Mouse (Mus musculus) limb, embryonic 10.5 days (tissue): ENCODE measurements around the gene Fam155a. TPM values are rescaled to one million over a fixed set of nuclear protein-coding genes. Genes with fewer than 3 reads are reported as not detected.

Source experiments
- DNase-seq: peaks from one replicate; pipeline ENCODE4 v3.0.0-alpha.2; 2017; ENCODE audit warnings: low spot score
- H3K27ac ChIP-seq: fragments of 300-500 bp; sonication (generic); 2 replicates; pipeline ENCODE4 v1.5.1; 2016; ENCODE audit warnings: mild to moderate bottlenecking
- H3K27me3 ChIP-seq: fragments of 300-500 bp; sonication (generic); 2 replicates; pipeline ENCODE4 v1.6.1; 2016; ENCODE audit warnings: low read depth, mild to moderate bottlenecking; ENCODE audit not compliant: poor library complexity, severe bottlenecking
- H3K36me3 ChIP-seq: fragments of 300-500 bp; sonication (generic); 2 replicates; pipeline ENCODE4 v1.6.1; 2016; ENCODE audit warnings: mild to moderate bottlenecking, moderate library complexity
- H3K4me1 ChIP-seq: fragments of 300-500 bp; sonication (generic); 2 replicates; pipeline ENCODE4 v1.6.1; 2016
- H3K4me3 ChIP-seq: fragments of 300-500 bp; sonication (generic); 2 replicates; pipeline ENCODE4 v1.5.1; 2016; ENCODE audit warnings: mild to moderate bottlenecking, moderate library complexity
- H3K9me3 ChIP-seq: fragments of 300-500 bp; sonication (generic); replicated peaks from 2 replicates; pipeline ENCODE4 v1.6.1; 2016; ENCODE audit warnings: mild to moderate bottlenecking
- WGBS: fragments of 180-500 bp; shearing (Covaris S2); methylation state at CpG from one replicate; pipeline ENCODE4 v1.1.7; 2016; 5-methylcytosine and 5-hydroxymethylcytosine counted together
- polyA plus RNA-seq: library from polyadenylated mRNA; unstranded; fragments of >200 nt; fragmentation: Nextera tagmentation; extraction: Ambion mirVana; gene quantifications from 2 replicates; pipeline ENCODE4 v1.2.1, GENCODE M21; 2016

Fam155a gene
- polyA plus RNA-seq, 1 experiment from 2014 or later: 0.19 TPM

DNA sequence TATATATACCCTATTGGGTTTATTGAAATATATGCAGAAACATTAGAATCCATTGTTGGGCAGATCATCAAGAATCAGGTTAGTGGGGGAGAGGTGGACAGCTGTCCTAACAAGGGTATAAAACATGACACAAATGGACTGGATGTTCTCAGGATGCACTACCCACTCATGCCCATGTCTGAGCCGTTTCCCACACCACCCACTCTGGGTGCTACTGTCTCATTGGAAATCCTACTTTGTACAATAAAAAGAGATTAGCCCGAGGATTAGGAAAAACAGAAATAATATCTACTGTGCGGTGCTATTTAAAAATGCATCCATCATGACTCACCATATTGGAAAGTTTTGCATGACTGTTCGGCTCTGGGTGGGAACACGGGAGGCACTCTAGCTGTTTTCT lies 317.2 kb downstream of the Fam155a start:
- Histone ChIP-seq H3K4me1 (0 out of 2 replicates have a peak, but pooled peaks cover 5% of the 10 kb centered on the region), H3K36me3 (no peaks in the 10 kb centered on the region), H3K27me3 (no peaks in the 10 kb centered on the region), H3K4me3 (no peak overlapping the region), H3K9me3 (no peaks in the 10 kb centered on the region), H3K27ac (no peak overlapping the region)
- WGBS: 89% methylated on average over 5 of the region's 5 CpGs
- no peak for DNase-seq

DNA sequence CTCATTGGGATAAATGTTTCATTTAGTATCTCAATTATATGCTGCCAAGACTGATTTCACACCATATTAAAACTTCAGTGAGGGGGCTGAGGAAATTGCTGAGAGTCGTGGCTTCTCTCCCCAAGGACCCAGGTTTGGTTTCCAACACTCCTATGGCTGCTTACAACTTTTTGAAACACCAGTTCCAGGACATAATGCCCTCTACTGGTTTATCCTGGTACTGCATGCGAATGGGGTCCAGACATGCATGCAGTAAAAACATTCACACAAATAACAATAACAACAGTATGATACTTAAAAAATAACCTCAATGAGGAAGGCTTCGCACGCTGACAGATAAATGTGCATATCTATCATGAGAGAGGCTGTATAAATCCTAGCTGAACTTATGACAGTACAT lies 319.4 kb downstream of the Fam155a start:
- WGBS: 66% methylated on average over 4 of the region's 4 CpGs
- Histone ChIP-seq H3K4me1 (no peaks in the 10 kb centered on the region), H3K27me3 (no peaks in the 10 kb centered on the region), H3K36me3 (no peaks in the 10 kb centered on the region), H3K9me3 (no peaks in the 10 kb centered on the region), H3K27ac (no peak overlapping the region), H3K4me3 (no peak overlapping the region)
- no peak for DNase-seq

GRCm38 (mm10) chr8:9448613-9449012 lies 322.3 kb downstream of the Fam155a start:
- H3K27ac ChIP-seq: no peak overlapping the region
- no peaks in the 10 kb centered on the region for H3K4me1 ChIP-seq
- no peak overlapping the region for H3K4me3 ChIP-seq
- H3K9me3 ChIP-seq: no peaks in the 10 kb centered on the region
- 73% methylated on average over 7 of the region's 7 CpGs for WGBS
- H3K27me3 ChIP-seq: no peaks in the 10 kb centered on the region
- no peaks in the 10 kb centered on the region for H3K36me3 ChIP-seq
- DNase-seq: no peak

- Histone ChIP-seq H3K4me1 (no peaks in the 10 kb centered on the region), H3K4me3 (no peak overlapping the region), H3K36me3 (no peaks in the 10 kb centered on the region), H3K27me3 (no peaks in the 10 kb centered on the region), H3K9me3 (no peaks in the 10 kb centered on the region), H3K27ac (no peak overlapping the region)
- 90% methylated on average over 4 of the region's 4 CpGs for WGBS
- DNase-seq: no peak
Measured at GRCm38 (mm10) chr8:9437822-9438221, 333.1 kb downstream of the Fam155a start.

DNA sequence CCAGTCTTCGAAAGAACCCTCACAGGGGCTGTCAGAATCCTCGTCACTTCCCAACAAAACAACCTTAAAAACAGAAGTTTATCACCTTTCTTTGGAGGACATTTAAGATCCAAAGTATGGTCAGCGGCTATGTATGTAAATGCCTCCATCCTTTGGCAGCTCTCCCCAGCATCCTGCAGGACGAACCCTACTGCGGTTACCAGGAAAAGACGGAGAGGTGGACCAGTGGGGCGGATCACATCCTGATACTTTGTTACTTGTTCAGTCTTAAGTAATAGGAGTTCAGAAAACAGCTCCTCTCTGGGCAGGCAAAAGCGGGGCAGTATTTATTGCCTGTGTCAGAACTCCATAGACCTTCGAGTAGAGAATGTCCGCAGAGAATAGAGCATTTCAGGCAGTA lies 335.5 kb downstream of the Fam155a start:
- no peak overlapping the region for H3K27ac ChIP-seq
- H3K4me1 ChIP-seq: no peaks in the 10 kb centered on the region
- no peaks in the 10 kb centered on the region for H3K36me3 ChIP-seq
- DNase-seq: no peak
- 58% methylated on average over 10 of the region's 10 CpGs for WGBS
- H3K4me3 ChIP-seq: no peak overlapping the region
- no peaks in the 10 kb centered on the region for H3K27me3 ChIP-seq
- H3K9me3 ChIP-seq: no peaks in the 10 kb centered on the region

- Histone ChIP-seq H3K27me3 (no peaks in the 10 kb centered on the region), H3K27ac (no peak overlapping the region), H3K9me3 (no peaks in the 10 kb centered on the region), H3K36me3 (no peaks in the 10 kb centered on the region), H3K4me3 (no peak overlapping the region), H3K4me1 (peaks cover 5% of the 10 kb centered on the region; the same call in 1 of the 2 replicates)
- no peak for DNase-seq
- WGBS: 92% methylated on average over 11 of the region's 11 CpGs
Measured at GRCm38 (mm10) chr8:9432635-9433372, 338.2 kb downstream of the Fam155a start.

GRCm38 (mm10) chr8:9428846-9429245 lies 342.1 kb downstream of the Fam155a start:
- H3K27me3 ChIP-seq: no peaks in the 10 kb centered on the region
- H3K4me1 ChIP-seq: peaks cover 5% of the 10 kb centered on the region; the same call in 1 of the 2 replicates
- no peaks in the 10 kb centered on the region for H3K36me3 ChIP-seq
- no peak overlapping the region for H3K27ac ChIP-seq
- no peak overlapping the region for H3K4me3 ChIP-seq
- H3K9me3 ChIP-seq: no peaks in the 10 kb centered on the region
- no peak for DNase-seq
- 63% methylated on average over 4 of the region's 4 CpGs for WGBS

- no peak overlapping the region for H3K27ac ChIP-seq
- H3K27me3 ChIP-seq: 0 out of 2 replicates have a peak, but pooled peaks cover 9% of the 10 kb centered on the region
- H3K9me3 ChIP-seq: no peaks in the 10 kb centered on the region
- H3K4me3 ChIP-seq: no peak overlapping the region
- H3K36me3 ChIP-seq: no peaks in the 10 kb centered on the region
- no peak for DNase-seq
- 87% methylated on average over 2 of the region's 2 CpGs for WGBS
- peaks cover 5% of the 10 kb centered on the region; the same call in 1 of the 2 replicates for H3K4me1 ChIP-seq
Measured at GRCm38 (mm10) chr8:9424069-9424468, 346.9 kb downstream of the Fam155a start.

GRCm38 (mm10) chr8:9423590-9423989 lies 347.4 kb downstream of the Fam155a start:
- Histone ChIP-seq H3K27ac (no peak overlapping the region), H3K27me3 (0 out of 2 replicates have a peak, but pooled peaks cover 9% of the 10 kb centered on the region), H3K4me1 (peaks cover 1% of the 10 kb centered on the region; the same call in 1 of the 2 replicates), H3K36me3 (no peaks in the 10 kb centered on the region), H3K4me3 (no peak overlapping the region), H3K9me3 (no peaks in the 10 kb centered on the region)
- WGBS: 83% methylated on average over 5 of the region's 5 CpGs
- no peak for DNase-seq

GRCm38 (mm10) chr8:9423184-9423583 lies 347.8 kb downstream of the Fam155a start:
- Histone ChIP-seq H3K4me3 (no peak overlapping the region), H3K4me1 (no peaks in the 10 kb centered on the region), H3K27me3 (0 out of 2 replicates have a peak, but pooled peaks cover 9% of the 10 kb centered on the region), H3K36me3 (no peaks in the 10 kb centered on the region), H3K9me3 (no peaks in the 10 kb centered on the region), H3K27ac (no peak overlapping the region)
- DNase-seq: no peak
- 79% methylated on average over 2 of the region's 2 CpGs for WGBS

GRCm38 (mm10) chr8:9418856-9419800 lies 351.8 kb downstream of the Fam155a start:
- DNase-seq: no peak
- H3K27ac ChIP-seq: no peak overlapping the region
- peaks cover 13% of the 10 kb centered on the region for H3K4me1 ChIP-seq
- H3K4me3 ChIP-seq: no peak overlapping the region
- peaks cover 23% of the 10 kb centered on the region for H3K27me3 ChIP-seq
- no peaks in the 10 kb centered on the region for H3K9me3 ChIP-seq
- WGBS: 84% methylated on average over 10 of the region's 10 CpGs
- H3K36me3 ChIP-seq: no peaks in the 10 kb centered on the region

DNA sequence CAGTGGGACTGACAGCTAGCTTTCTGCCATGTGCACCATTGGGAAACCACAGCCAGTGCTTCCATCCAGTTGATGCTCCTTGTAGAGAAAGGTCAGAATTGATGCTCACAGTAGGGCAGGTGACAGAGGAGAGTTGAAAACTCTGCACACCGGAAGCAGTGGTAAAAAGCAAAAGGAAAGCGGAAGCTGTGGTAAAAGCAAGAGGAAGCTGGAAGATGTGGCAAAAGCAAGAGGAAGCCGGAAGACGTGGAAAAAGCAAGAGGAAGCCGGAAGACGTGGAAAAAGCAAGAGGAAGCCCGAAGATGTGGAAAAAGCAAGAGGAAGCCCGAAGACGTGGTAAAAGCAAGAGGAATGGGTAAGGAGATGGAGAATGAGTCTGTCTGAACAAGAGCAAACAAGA lies 354.8 kb downstream of the Fam155a start:
- Histone ChIP-seq H3K27ac (no peak overlapping the region), H3K27me3 (peaks cover 32% of the 10 kb centered on the region), H3K9me3 (no peaks in the 10 kb centered on the region), H3K4me1 (peaks cover 13% of the 10 kb centered on the region), H3K4me3 (no peak overlapping the region), H3K36me3 (no peaks in the 10 kb centered on the region)
- 92% methylated on average over 9 of the region's 9 CpGs for WGBS
- no peak for DNase-seq

DNA sequence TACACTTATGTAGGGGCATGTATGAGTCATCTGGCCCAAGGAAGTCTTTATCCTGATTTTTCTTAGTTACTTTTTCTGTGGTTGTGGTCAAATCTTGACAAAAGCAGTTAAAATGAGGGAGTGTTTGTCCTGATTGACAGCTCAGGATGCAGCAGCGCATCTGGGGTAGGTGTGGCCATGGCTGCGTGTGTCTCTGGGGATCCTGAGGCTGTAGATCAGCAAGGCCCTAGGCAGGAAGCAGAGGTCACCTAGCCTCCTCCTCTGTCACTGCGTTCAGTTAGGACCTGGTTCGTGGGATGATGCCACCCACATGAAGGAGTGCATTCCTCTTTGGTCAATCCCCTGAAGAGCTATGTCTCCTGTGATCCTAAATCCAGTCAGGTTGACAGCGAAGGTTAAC lies 362.5 kb downstream of the Fam155a start:
- H3K9me3 ChIP-seq: no peaks in the 10 kb centered on the region
- no peak for DNase-seq
- H3K36me3 ChIP-seq: no peaks in the 10 kb centered on the region
- peaks cover 3% of the 10 kb centered on the region; the same call in 1 of the 2 replicates for H3K27me3 ChIP-seq
- no peaks in the 10 kb centered on the region for H3K4me1 ChIP-seq
- 47% methylated on average over 5 of the region's 5 CpGs for WGBS
- H3K27ac ChIP-seq: no peak overlapping the region
- H3K4me3 ChIP-seq: no peak overlapping the region
